Mouse (Mus musculus) cerebellum, adult 11-12 months (tissue): ENCODE measurements around the gene 2610507B11Rik.
"Not testable (repeated sequence)": the region's sequence is repeated elsewhere in the genome, so short reads cannot be mapped to it uniquely, and the experiment has no call there.

Source experiments
- DNase-seq: peaks from one replicate; pipeline ENCODE4 v3.0.0; 2022

2610507B11Rik gene

GRCm38 (mm10) chr11:78261380-78262352 lies at the start of gene 2610507B11Rik:
2610507B11Rik (plus strand) TSS chr11:78261752.
- peak; percentile 94 for DNase-seq

GRCm38 (mm10) chr11:78213086-78213817 lies 48.3 kb upstream of the 2610507B11Rik start:
- DNase-seq: no peak

- peak; percentile 20 for DNase-seq
These were observed 45.7 kb upstream of the 2610507B11Rik start for GRCm38 (mm10) chr11:78215709-78216317.

GRCm38 (mm10) chr11:78223586-78223985 lies 38.0 kb upstream of the 2610507B11Rik start:
- no peak for DNase-seq

GRCm38 (mm10) chr11:78231518-78231917 lies 30.0 kb upstream of the 2610507B11Rik start:
- DNase-seq: no peak

GRCm38 (mm10) chr11:78240193-78240857 lies 21.2 kb upstream of the 2610507B11Rik start:
- no peak for DNase-seq

GRCm38 (mm10) chr11:78245261-78245626 lies 16.3 kb upstream of the 2610507B11Rik start:
- DNase-seq: no peak

GRCm38 (mm10) chr11:78245627-78246317 lies 15.8 kb upstream of the 2610507B11Rik start, which contains the start of the genes Sdf2 and Supt6:
Sdf2 (plus strand) TSS chr11:78245746.
Supt6 (minus strand) TSS chr11:78245987.
- DNase-seq: peak; percentile 75

- DNase-seq: no peak
These were observed 15.1 kb upstream of the 2610507B11Rik start for GRCm38 (mm10) chr11:78246318-78247011.

- DNase-seq: no peak
These were observed 14.6 kb upstream of the 2610507B11Rik start for GRCm38 (mm10) chr11:78247012-78247348.

GRCm38 (mm10) chr11:78247727-78248140 lies 13.8 kb upstream of the 2610507B11Rik start:
- DNase-seq: no peak

GRCm38 (mm10) chr11:78256618-78257017 lies 4.9 kb upstream of the 2610507B11Rik start:
- DNase-seq: no peak

- DNase-seq: no peak
These were observed 878 bp upstream of the 2610507B11Rik start for GRCm38 (mm10) chr11:78260489-78261258.

GRCm38 (mm10) chr11:78262550-78262949 lies 998 bp downstream of the 2610507B11Rik start:
- DNase-seq: peak; percentile 43

- no peak for DNase-seq
These were observed 4.0 kb downstream of the 2610507B11Rik start for GRCm38 (mm10) chr11:78265571-78265970.

- no peak for DNase-seq
These were observed 10.4 kb downstream of the 2610507B11Rik start for GRCm38 (mm10) chr11:78271986-78272385.

GRCm38 (mm10) chr11:78275596-78275995 lies 14.0 kb downstream of the 2610507B11Rik start:
- DNase-seq: no peak

- DNase-seq: not testable (repeated sequence)
These were observed 14.6 kb downstream of the 2610507B11Rik start for GRCm38 (mm10) chr11:78276169-78276568.

GRCm38 (mm10) chr11:78278853-78279252 lies 17.3 kb downstream of the 2610507B11Rik start:
- no peak for DNase-seq

- no peak for DNase-seq
These were observed 18.0 kb downstream of the 2610507B11Rik start for GRCm38 (mm10) chr11:78279586-78279985.
